Mouse (Mus musculus): ENCODE results near the gene Tspan14. TPM values are rescaled to one million over a fixed set of nuclear protein-coding genes. Genes with fewer than 3 reads are reported as not detected.

The Tspan14 gene
- polyA plus RNA-seq, 1 experiment from 2014 or later: 92.5 TPM

- DNase-seq (ENCODE audit: low spot score): no peak
- Histone ChIP-seq H3K9ac (replicated peaks; ENCODE audit: low read length) (no peak overlapping the region), H3K36me3 (replicated peaks; ENCODE audit: control insufficient read depth, insufficient read depth, low read depth, low read length) (no peaks in the 10 kb centered on the region), H3K4me3 (ENCODE audit: low read depth, low read length) (no peak overlapping the region), H3K4me2 (ENCODE audit: low read depth, low read length) (no peak overlapping the region), H3K27me3 (ENCODE audit: control insufficient read depth, insufficient read depth, low read length) (no peaks in the 10 kb centered on the region), H3K27ac (replicated peaks; ENCODE audit: low read depth, low read length) (no peak overlapping the region), H3K4me1 (ENCODE audit: control insufficient read depth, insufficient read depth, low read length) (no peaks in the 10 kb centered on the region), H3K9me3 (replicated peaks; ENCODE audit: control insufficient read depth, low read length) (no peaks in the 10 kb centered on the region)
- 79% methylated on average over 6 of the region's 6 CpGs for WGBS
- ATAC-seq (replicated peaks; ENCODE audit: insufficient number of reproducible peaks, low FRiP score, low TSS enrichment, low read depth): no peak
These were observed 25.9 kb upstream of the Tspan14 start for GRCm38 (mm10) chr14:40992464-40992863.

GRCm38 (mm10) chr14:40988780-40989179, 22.2 kb upstream of the Tspan14 start:
- WGBS: 86% methylated on average over 5 of the region's 5 CpGs
- no peak overlapping the region for H3K4me2 ChIP-seq (ENCODE audit: low read depth, low read length)
- H3K9me3 ChIP-seq (replicated peaks; ENCODE audit: control insufficient read depth, low read length): no peaks in the 10 kb centered on the region
- no peak overlapping the region for H3K4me3 ChIP-seq (ENCODE audit: low read depth, low read length)
- no peak overlapping the region for H3K9ac ChIP-seq (replicated peaks; ENCODE audit: low read length)
- DNase-seq (ENCODE audit: low spot score) (no peak), ATAC-seq (replicated peaks; ENCODE audit: insufficient number of reproducible peaks, low FRiP score, low TSS enrichment, low read depth) (no peak)
- no peaks in the 10 kb centered on the region for H3K4me1 ChIP-seq (ENCODE audit: control insufficient read depth, insufficient read depth, low read length)
- H3K27me3 ChIP-seq (ENCODE audit: control insufficient read depth, insufficient read depth, low read length): no peaks in the 10 kb centered on the region
- no peak overlapping the region for H3K27ac ChIP-seq (replicated peaks; ENCODE audit: low read depth, low read length)
- no peaks in the 10 kb centered on the region for H3K36me3 ChIP-seq (replicated peaks; ENCODE audit: control insufficient read depth, insufficient read depth, low read depth, low read length)

- 77% methylated on average over 2 of the region's 2 CpGs for WGBS
- Histone ChIP-seq H3K9me3 (replicated peaks; ENCODE audit: control insufficient read depth, low read length) (no peaks in the 10 kb centered on the region), H3K27ac (replicated peaks; ENCODE audit: low read depth, low read length) (no peak overlapping the region), H3K4me1 (ENCODE audit: control insufficient read depth, insufficient read depth, low read length) (no peaks in the 10 kb centered on the region), H3K9ac (replicated peaks; ENCODE audit: low read length) (no peak overlapping the region), H3K4me2 (ENCODE audit: low read depth, low read length) (no peak overlapping the region), H3K27me3 (ENCODE audit: control insufficient read depth, insufficient read depth, low read length) (no peaks in the 10 kb centered on the region), H3K4me3 (ENCODE audit: low read depth, low read length) (no peak overlapping the region), H3K36me3 (replicated peaks; ENCODE audit: control insufficient read depth, insufficient read depth, low read depth, low read length) (no peaks in the 10 kb centered on the region)
- DNase-seq (ENCODE audit: low spot score) (no peak), ATAC-seq (replicated peaks; ENCODE audit: insufficient number of reproducible peaks, low FRiP score, low TSS enrichment, low read depth) (no peak)
These were observed 20.6 kb upstream of the Tspan14 start for GRCm38 (mm10) chr14:40987184-40987583.

GRCm38 (mm10) chr14:40985635-40986034, 19.0 kb upstream of the Tspan14 start:
- Histone ChIP-seq H3K4me2 (ENCODE audit: low read depth, low read length) (no peak overlapping the region), H3K9me3 (replicated peaks; ENCODE audit: control insufficient read depth, low read length) (no peaks in the 10 kb centered on the region), H3K27me3 (ENCODE audit: control insufficient read depth, insufficient read depth, low read length) (no peaks in the 10 kb centered on the region), H3K4me3 (ENCODE audit: low read depth, low read length) (no peak overlapping the region), H3K9ac (replicated peaks; ENCODE audit: low read length) (no peak overlapping the region), H3K4me1 (ENCODE audit: control insufficient read depth, insufficient read depth, low read length) (no peaks in the 10 kb centered on the region), H3K36me3 (replicated peaks; ENCODE audit: control insufficient read depth, insufficient read depth, low read depth, low read length) (no peaks in the 10 kb centered on the region), H3K27ac (replicated peaks; ENCODE audit: low read depth, low read length) (no peak overlapping the region)
- no peak for ATAC-seq (replicated peaks; ENCODE audit: insufficient number of reproducible peaks, low FRiP score, low TSS enrichment, low read depth)
- 88% methylated on average over 4 of the region's 4 CpGs for WGBS
- DNase-seq (ENCODE audit: low spot score): no peak

- Histone ChIP-seq H3K4me1 (ENCODE audit: control insufficient read depth, insufficient read depth, low read length) (no peaks in the 10 kb centered on the region), H3K4me3 (ENCODE audit: low read depth, low read length) (no peak overlapping the region), H3K4me2 (ENCODE audit: low read depth, low read length) (no peak overlapping the region), H3K9ac (replicated peaks; ENCODE audit: low read length) (no peak overlapping the region), H3K27ac (replicated peaks; ENCODE audit: low read depth, low read length) (no peak overlapping the region), H3K36me3 (replicated peaks; ENCODE audit: control insufficient read depth, insufficient read depth, low read depth, low read length) (no peaks in the 10 kb centered on the region), H3K9me3 (replicated peaks; ENCODE audit: control insufficient read depth, low read length) (no peaks in the 10 kb centered on the region), H3K27me3 (ENCODE audit: control insufficient read depth, insufficient read depth, low read length) (no peaks in the 10 kb centered on the region)
- ATAC-seq (replicated peaks; ENCODE audit: insufficient number of reproducible peaks, low FRiP score, low TSS enrichment, low read depth) (no peak), DNase-seq (ENCODE audit: low spot score) (no peak)
- 38% methylated on average over 1 of the region's 1 CpGs for WGBS
These were observed 13.1 kb upstream of the Tspan14 start for GRCm38 (mm10) chr14:40979723-40980122.

GRCm38 (mm10) chr14:40979002-40979401, 12.4 kb upstream of the Tspan14 start:
- Histone ChIP-seq H3K9ac (replicated peaks; ENCODE audit: low read length) (no peak overlapping the region), H3K36me3 (replicated peaks; ENCODE audit: control insufficient read depth, insufficient read depth, low read depth, low read length) (no peaks in the 10 kb centered on the region), H3K4me3 (ENCODE audit: low read depth, low read length) (no peak overlapping the region), H3K9me3 (replicated peaks; ENCODE audit: control insufficient read depth, low read length) (no peaks in the 10 kb centered on the region), H3K4me1 (ENCODE audit: control insufficient read depth, insufficient read depth, low read length) (no peaks in the 10 kb centered on the region), H3K4me2 (ENCODE audit: low read depth, low read length) (no peak overlapping the region), H3K27ac (replicated peaks; ENCODE audit: low read depth, low read length) (no peak overlapping the region), H3K27me3 (ENCODE audit: control insufficient read depth, insufficient read depth, low read length) (no peaks in the 10 kb centered on the region)
- 49% methylated on average over 4 of the region's 4 CpGs for WGBS
- DNase-seq (ENCODE audit: low spot score): peak; percentile 63
- peak; percentile 78; the same call in 1 of the 2 replicates for ATAC-seq (replicated peaks; ENCODE audit: insufficient number of reproducible peaks, low FRiP score, low TSS enrichment, low read depth)

GRCm38 (mm10) chr14:40975127-40975721, 8.6 kb upstream of the Tspan14 start:
- H3K4me2 ChIP-seq (ENCODE audit: low read depth, low read length): no peak overlapping the region
- DNase-seq (ENCODE audit: low spot score): peak; percentile 80
- H3K4me1 ChIP-seq (ENCODE audit: control insufficient read depth, insufficient read depth, low read length): no peaks in the 10 kb centered on the region
- no peaks in the 10 kb centered on the region for H3K36me3 ChIP-seq (replicated peaks; ENCODE audit: control insufficient read depth, insufficient read depth, low read depth, low read length)
- H3K9me3 ChIP-seq (replicated peaks; ENCODE audit: control insufficient read depth, low read length): no peaks in the 10 kb centered on the region
- no peak overlapping the region for H3K27ac ChIP-seq (replicated peaks; ENCODE audit: low read depth, low read length)
- H3K9ac ChIP-seq (replicated peaks; ENCODE audit: low read length): no peak overlapping the region; the same call in 1 of the 2 replicates
- peak; percentile 37 for ATAC-seq (replicated peaks; ENCODE audit: insufficient number of reproducible peaks, low FRiP score, low TSS enrichment, low read depth)
- H3K27me3 ChIP-seq (ENCODE audit: control insufficient read depth, insufficient read depth, low read length): no peaks in the 10 kb centered on the region
- 76% methylated on average over 6 of the region's 6 CpGs for WGBS
- no peak overlapping the region for H3K4me3 ChIP-seq (ENCODE audit: low read depth, low read length)

GRCm38 (mm10) chr14:40968051-40968450, 1.4 kb upstream of the Tspan14 start:
- Histone ChIP-seq H3K4me3 (ENCODE audit: low read depth, low read length) (no peak overlapping the region), H3K4me2 (ENCODE audit: low read depth, low read length) (no peak overlapping the region)
- DNase-seq (ENCODE audit: low spot score): no peak

More at GRCm38 (mm10) chr14:40968051-40968450, 1.4 kb upstream of the Tspan14 start:
- Histone ChIP-seq H3K4me1 (ENCODE audit: control insufficient read depth, insufficient read depth, low read length) (no peaks in the 10 kb centered on the region; the same call in 1 of the 2 replicates), H3K9ac (replicated peaks; ENCODE audit: low read length) (no peak overlapping the region), H3K9me3 (replicated peaks; ENCODE audit: control insufficient read depth, low read length) (no peaks in the 10 kb centered on the region), H3K27ac (replicated peaks; ENCODE audit: low read depth, low read length) (no peak overlapping the region), H3K27me3 (ENCODE audit: control insufficient read depth, insufficient read depth, low read length) (no peaks in the 10 kb centered on the region), H3K36me3 (replicated peaks; ENCODE audit: control insufficient read depth, insufficient read depth, low read depth, low read length) (no peaks in the 10 kb centered on the region)
- WGBS: 94% methylated on average over 2 of the region's 2 CpGs
- no peak for ATAC-seq (replicated peaks; ENCODE audit: insufficient number of reproducible peaks, low FRiP score, low TSS enrichment, low read depth)
